Mouse (Mus musculus) activated CD4-positive, CD25-positive, alpha-beta regulatory T cell, adult 4 months (primary cell): ENCODE measurements around the gene Zfp292. TPM values are rescaled to one million over a fixed set of nuclear protein-coding genes. Genes with fewer than 3 reads are reported as not detected.

Experiments used
- ATAC-seq: one replicate; pipeline ENCODE4 v1.8.0; 2017
- polyA plus RNA-seq, 2 experiments: library from polyadenylated mRNA; unstranded; fragments of 100-300 nt; shearing (Covaris generic); gene quantifications; one replicate each; pipeline ENCODE4 v1.2.1; 2017

The Zfp292 gene
- polyA plus RNA-seq, 2 experiments from 2014 or later = 21.7 TPM

DNA sequence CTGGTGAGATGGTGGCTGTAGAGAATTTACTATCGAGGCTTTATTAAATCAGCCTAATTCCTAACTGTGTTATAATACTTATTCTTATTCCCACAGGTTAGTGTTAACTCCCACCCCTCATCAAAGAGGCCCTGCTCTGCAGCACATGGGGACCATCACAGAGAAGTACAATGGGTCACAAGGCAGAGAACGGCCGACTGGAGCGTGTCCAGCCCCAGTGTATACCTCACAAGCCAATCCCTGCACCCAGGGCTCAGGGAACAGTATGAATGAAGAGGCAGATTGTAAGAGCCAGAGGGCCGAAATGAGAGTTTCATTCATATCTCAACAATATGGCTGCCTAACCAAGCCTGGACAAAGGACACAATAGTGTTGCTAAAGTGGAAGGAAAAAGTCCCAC lies 86.5 kb downstream of the Zfp292 start:
- ATAC-seq = no peak

DNA sequence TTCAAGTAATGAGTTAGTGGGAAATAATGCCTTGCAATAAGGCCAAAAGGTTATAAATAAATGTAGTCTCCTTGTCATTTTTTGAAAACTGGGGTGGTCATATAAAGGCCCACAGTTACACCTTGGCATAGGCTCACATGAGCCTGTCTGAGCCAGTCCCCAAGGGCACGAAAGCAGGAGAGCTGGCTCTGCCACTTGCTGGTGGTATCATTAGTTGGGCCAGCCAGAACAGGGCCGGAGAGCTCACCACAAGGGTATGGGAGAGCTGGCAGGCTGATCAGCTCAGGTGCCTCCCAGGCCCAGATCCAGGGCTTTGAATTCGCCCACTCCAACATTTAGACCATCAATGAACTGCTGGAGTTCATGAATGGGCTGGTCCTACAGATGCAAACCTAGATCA lies 96.3 kb downstream of the Zfp292 start:
- ATAC-seq = no peak

DNA sequence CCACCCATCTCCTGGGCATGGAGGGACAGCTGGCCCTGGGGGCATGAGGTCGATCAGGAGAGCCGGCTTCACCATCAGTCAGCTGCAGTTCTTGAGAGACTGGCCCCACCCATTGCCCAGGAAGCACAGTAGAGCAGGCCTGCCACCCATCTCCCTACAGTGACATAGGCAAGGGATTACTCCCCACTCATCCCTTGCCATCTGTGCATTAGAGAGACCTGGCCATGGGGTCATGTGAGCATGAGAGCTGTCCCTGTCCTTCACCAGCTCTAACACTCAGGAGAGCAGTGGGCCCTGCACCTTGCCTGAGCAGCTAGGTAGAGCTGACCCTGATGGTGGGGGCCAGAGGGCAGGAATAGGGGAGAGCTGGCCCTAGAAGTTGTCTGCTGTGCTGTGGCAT lies 97.1 kb downstream of the Zfp292 start:
- no peak for ATAC-seq

DNA sequence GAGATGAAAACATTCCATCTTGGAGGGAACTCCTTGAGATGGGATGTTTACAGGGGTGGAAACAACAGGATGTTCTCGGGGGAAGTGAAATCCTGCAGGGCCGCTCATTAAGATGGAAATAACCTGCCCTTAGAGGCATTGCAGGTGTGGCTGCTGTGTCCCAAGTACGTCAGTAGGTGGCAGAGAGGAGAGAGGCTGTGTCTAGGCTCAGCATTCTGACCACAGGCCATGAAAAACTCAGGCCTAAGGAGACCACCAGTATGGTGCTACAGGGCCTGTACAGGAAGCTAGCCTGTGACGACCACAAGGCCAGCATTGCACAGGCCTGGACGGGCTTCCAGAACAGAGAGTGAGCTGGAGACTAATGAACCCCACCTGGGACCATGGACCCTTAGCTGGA lies 97.9 kb downstream of the Zfp292 start:
- no peak for ATAC-seq

DNA sequence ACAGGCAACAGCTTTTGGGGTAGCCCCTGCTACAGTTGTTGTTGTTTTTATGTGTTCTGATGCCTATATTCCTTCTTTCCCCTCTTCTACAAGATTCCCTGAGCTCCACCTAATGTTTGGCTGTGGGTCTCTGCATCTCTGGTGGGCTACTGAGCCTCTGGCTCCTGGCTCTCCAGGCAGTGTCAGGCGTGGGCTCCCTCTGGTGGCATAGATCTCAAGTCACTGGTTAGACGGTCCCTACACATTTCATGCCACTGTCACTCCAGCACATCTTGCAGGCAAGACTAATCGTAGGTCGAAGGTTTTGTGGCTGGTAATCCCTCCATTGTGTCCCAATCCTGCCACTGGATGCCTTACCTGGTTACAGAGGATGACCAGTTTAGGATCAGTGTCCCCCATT lies 100.0 kb downstream of the Zfp292 start:
- no peak for ATAC-seq

DNA sequence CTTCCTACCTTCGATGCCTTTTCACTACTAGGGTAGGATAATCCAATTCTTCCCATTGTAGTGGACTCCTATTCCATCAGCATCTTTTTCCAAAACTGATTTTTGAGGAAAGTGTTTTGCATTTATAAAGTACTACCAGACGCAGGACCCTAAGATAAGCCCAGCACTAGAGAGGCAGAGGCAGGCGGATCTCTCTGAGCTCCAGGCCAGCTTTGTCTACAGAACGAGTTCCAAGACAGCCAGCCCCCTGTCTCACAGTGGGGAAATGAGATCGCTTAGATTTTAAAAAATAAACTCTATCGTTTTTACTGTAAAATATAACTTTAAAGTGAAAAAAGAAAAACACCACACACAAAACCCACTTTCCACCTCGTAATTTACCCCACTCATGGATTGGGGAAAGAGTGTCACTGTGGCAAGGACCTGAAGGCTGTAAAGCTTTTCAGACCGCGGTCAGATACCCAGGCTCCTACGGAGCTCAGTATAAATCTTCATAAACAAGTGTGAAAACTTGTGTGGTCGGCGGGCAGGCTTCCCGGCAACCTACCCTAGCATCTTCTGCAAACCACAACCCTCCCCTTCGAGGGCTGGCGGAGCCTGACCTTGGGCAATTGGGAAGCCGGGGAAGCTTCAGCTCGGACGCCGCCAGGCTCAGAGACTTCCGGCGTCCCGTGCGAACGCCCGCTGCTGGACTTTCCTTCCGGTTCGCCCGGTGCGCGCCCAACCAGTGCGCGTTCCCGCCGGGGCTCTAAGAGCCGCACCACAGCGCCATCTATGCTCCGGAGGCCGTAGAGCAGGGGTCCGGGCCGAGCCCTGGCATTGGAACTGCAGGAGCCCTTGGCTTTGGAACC lies 104.9 kb downstream of the Zfp292 start, which contains the start of gene Smim8:
Gene Smim8 (minus strand): TSS at position 747 of the 851 bp plus-strand sequence.
- ATAC-seq = peak; percentile 94

DNA sequence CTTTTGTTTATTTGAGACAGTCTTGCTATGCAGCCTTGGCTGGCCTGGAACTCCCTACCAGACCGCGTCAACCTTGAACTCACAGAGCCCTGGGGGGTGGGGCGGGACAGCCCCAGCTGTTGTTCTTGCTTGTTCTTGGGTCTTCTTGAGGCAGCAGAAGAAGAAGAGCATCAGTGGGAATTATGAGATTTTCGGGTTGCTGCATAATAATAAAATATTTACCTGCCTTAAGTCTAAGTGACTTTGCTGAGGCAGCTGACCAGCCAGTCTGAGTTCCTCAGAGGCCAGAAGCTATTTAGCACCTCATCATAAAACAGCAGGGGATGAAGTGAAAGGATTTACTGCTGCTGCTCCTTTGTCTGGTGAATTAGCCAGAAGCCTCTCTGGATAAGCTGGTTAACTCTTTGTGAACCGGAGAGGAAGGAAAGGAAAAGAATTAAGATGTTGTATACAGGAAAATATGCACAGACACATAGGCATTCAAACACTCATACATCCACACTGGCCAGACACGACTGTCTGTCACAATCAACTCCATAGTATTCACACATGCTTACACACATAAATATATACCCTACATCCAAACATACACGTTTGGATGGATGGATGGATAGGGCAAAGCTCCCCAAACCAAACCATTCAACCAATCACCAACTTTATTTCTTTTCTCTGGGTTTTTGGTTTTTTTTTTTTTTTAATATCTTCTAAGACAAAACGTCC lies 110.9 kb downstream of the Zfp292 start:
- no peak for ATAC-seq

DNA sequence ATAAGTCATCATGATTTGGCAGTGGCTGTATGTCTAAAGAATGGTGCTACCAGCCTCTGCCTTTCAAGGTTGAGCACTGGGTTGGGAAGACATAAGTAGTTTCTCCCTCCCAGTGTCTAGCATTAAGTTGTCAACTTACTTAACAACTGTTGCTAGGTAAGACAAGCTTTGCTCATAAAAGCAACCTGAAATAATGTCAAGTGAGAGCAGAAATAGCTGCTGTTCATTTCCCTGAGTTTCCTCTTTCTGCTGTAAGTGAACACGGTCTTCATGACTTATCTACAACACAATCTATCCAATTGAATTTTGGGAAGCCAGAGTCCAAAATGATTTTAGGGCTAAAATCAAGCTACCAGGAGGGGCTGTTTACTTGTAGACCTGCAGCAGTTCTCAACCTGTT lies 126.6 kb downstream of the Zfp292 start, which contains the start of gene Gm136:
Gene Gm136 (minus strand): TSS at position 101 of the 400 bp plus-strand sequence.
- ATAC-seq = no peak

Other genes starting within 250 kb of the Zfp292 start
- 10 to 100 TPM; 28.8 to 34.3 TPM for gene Slc35a1, start 195.5 kb downstream of the Zfp292 start, polyA plus RNA-seq
- not detected for gene Cfap206, start 152.8 kb downstream of the Zfp292 start, polyA plus RNA-seq
- not detected for gene Gm136, start 126.7 kb downstream of the Zfp292 start, polyA plus RNA-seq
- gene Smim8, start 104.5 kb downstream of the Zfp292 start, polyA plus RNA-seq = 10 to 100 TPM; 57.0 to 82.1 TPM
- not detected for gene Cga, start 10.8 kb upstream of the Zfp292 start, polyA plus RNA-seq